Mouse (Mus musculus) liver, embryonic 12.5 days (tissue): ENCODE data around the gene Mef2b. TPM values are rescaled to one million over a fixed set of nuclear protein-coding genes. Genes with fewer than 3 reads are reported as not detected.

ENCODE experiments used
- ATAC-seq: fragments of 200-750 bp; cut with Nextera tagmentation; 2 replicates; pipeline ENCODE4 v1.8.0; 2017; ENCODE audit warnings: moderate number of reproducible peaks, mild to moderate bottlenecking, moderate library complexity
- H3K27ac ChIP-seq: fragments of 300-500 bp; sonication (generic); 2 replicates; pipeline ENCODE4 v1.5.1; 2016; ENCODE audit warnings: mild to moderate bottlenecking
- H3K27me3 ChIP-seq: fragments of 300-500 bp; sonication (generic); replicated peaks from 2 replicates; pipeline ENCODE4 v1.6.1; 2016; ENCODE audit warnings: mild to moderate bottlenecking, moderate library complexity
- H3K36me3 ChIP-seq: fragments of 300-500 bp; sonication (generic); 2 replicates; pipeline ENCODE4 v1.6.1; 2016; ENCODE audit warnings: mild to moderate bottlenecking, moderate library complexity
- H3K4me1 ChIP-seq: fragments of 300-500 bp; sonication (generic); 2 replicates; pipeline ENCODE4 v1.6.1; 2016
- H3K4me2 ChIP-seq: fragments of 300-500 bp; sonication (generic); 2 replicates; pipeline ENCODE4 v1.6.1; 2016; ENCODE audit warnings: mild to moderate bottlenecking, moderate library complexity
- H3K4me3 ChIP-seq: fragments of 300-500 bp; sonication (generic); 2 replicates; pipeline ENCODE4 v1.5.1; 2016; ENCODE audit warnings: mild to moderate bottlenecking, moderate library complexity
- H3K9ac ChIP-seq: fragments of 300-500 bp; sonication (generic); 2 replicates; pipeline ENCODE4 v1.6.1; 2016; ENCODE audit warnings: mild to moderate bottlenecking, moderate library complexity
- H3K9me3 ChIP-seq: fragments of 300-500 bp; sonication (generic); replicated peaks from 2 replicates; pipeline ENCODE4 v1.6.1; 2016; ENCODE audit warnings: mild to moderate bottlenecking, moderate library complexity
- WGBS: fragments of 180-500 bp; shearing (Covaris S2); methylation state at CpG from one replicate; pipeline ENCODE4 v1.1.7; 2016; ENCODE audit not compliant: insufficient replicate concordance; 5-methylcytosine and 5-hydroxymethylcytosine counted together
- polyA plus RNA-seq: library from polyadenylated mRNA; unstranded; fragments of >200 nt; fragmentation: Nextera tagmentation; extraction: Ambion mirVana; gene quantifications from 2 replicates; pipeline ENCODE4 v1.2.1, GENCODE M21; 2016

Gene Mef2b
- polyA plus RNA-seq, 1 experiment from 2014 or later: 0.36 TPM

- WGBS: 58% methylated on average over 4 of the region's 4 CpGs
- H3K4me1 ChIP-seq: peaks cover 48% of the 10 kb centered on the region
- peaks cover 62% of the 10 kb centered on the region for H3K36me3 ChIP-seq
- H3K27ac ChIP-seq: peak overlapping the region; percentile 85
- ATAC-seq: no peak
- H3K9ac ChIP-seq: peak overlapping the region; percentile 78
- H3K4me3 ChIP-seq: peak overlapping the region; percentile 84
- no peaks in the 10 kb centered on the region for H3K9me3 ChIP-seq
- no peaks in the 10 kb centered on the region for H3K27me3 ChIP-seq
- H3K4me2 ChIP-seq: peak overlapping the region; percentile 81
Observed at GRCm38 (mm10) chr8:70137890-70138289, 1.6 kb upstream of the Mef2b start.

GRCm38 (mm10) chr8:70139981-70140380 is 470 bp downstream of the Mef2b start:
- no peaks in the 10 kb centered on the region for H3K9me3 ChIP-seq
- peaks cover 27% of the 10 kb centered on the region for H3K4me1 ChIP-seq
- H3K27ac ChIP-seq: peak overlapping the region; percentile 93
- peak overlapping the region; percentile 84 for H3K4me3 ChIP-seq
- H3K36me3 ChIP-seq: peaks cover 62% of the 10 kb centered on the region
- ATAC-seq: no peak
- no peaks in the 10 kb centered on the region for H3K27me3 ChIP-seq
- WGBS: 9% methylated on average over 9 of the region's 9 CpGs
- H3K9ac ChIP-seq: peak overlapping the region; percentile 83
- peak overlapping the region; percentile 81 for H3K4me2 ChIP-seq

- no peak for ATAC-seq
- H3K36me3 ChIP-seq: peaks cover 44% of the 10 kb centered on the region
- H3K4me1 ChIP-seq: peaks cover 22% of the 10 kb centered on the region
- H3K4me2 ChIP-seq: no peak overlapping the region
- H3K4me3 ChIP-seq: no peak overlapping the region
- no peak overlapping the region for H3K9ac ChIP-seq
- peaks cover 15% of the 10 kb centered on the region for H3K27me3 ChIP-seq
- 67% methylated on average over 7 of the region's 7 CpGs for WGBS
- H3K27ac ChIP-seq: no peak overlapping the region
- no peaks in the 10 kb centered on the region for H3K9me3 ChIP-seq
Observed at GRCm38 (mm10) chr8:70147678-70148607, 8.4 kb downstream of the Mef2b start.

GRCm38 (mm10) chr8:70150158-70150557 is 10.6 kb downstream of the Mef2b start:
- H3K4me1 ChIP-seq: peaks cover 23% of the 10 kb centered on the region
- H3K4me3 ChIP-seq: 0 out of 2 replicates have a peak overlapping the region, but pooled peaks have one; percentile 1
- no peak overlapping the region; the same call in 1 of the 2 replicates for H3K9ac ChIP-seq
- H3K4me2 ChIP-seq: peak overlapping the region; percentile 34
- 22% methylated on average over 13 of the region's 13 CpGs for WGBS
- peaks cover 30% of the 10 kb centered on the region for H3K27me3 ChIP-seq
- H3K36me3 ChIP-seq: peaks cover 22% of the 10 kb centered on the region
- peak; percentile 36; the same call in 1 of the 2 replicates for ATAC-seq
- H3K9me3 ChIP-seq: no peaks in the 10 kb centered on the region
- H3K27ac ChIP-seq: no peak overlapping the region

- ATAC-seq: peak; percentile 94
- Histone ChIP-seq H3K4me3 (no peak overlapping the region), H3K36me3 (no peaks in the 10 kb centered on the region), H3K4me2 (peak overlapping the region; percentile 46), H3K9me3 (no peaks in the 10 kb centered on the region), H3K9ac (no peak overlapping the region), H3K27me3 (peaks cover 55% of the 10 kb centered on the region), H3K27ac (no peak overlapping the region), H3K4me1 (peaks cover 26% of the 10 kb centered on the region)
- WGBS: 15% methylated on average over 22 of the region's 22 CpGs
Observed at GRCm38 (mm10) chr8:70152537-70153257, 13.2 kb downstream of the Mef2b start.

- Histone ChIP-seq H3K36me3 (no peaks in the 10 kb centered on the region), H3K4me1 (peaks cover 28% of the 10 kb centered on the region), H3K9ac (no peak overlapping the region), H3K27ac (no peak overlapping the region), H3K9me3 (no peaks in the 10 kb centered on the region), H3K4me2 (no peak overlapping the region), H3K4me3 (no peak overlapping the region), H3K27me3 (peaks cover 65% of the 10 kb centered on the region)
- no peak for ATAC-seq
- WGBS: 89% methylated on average over 1 of the region's 1 CpGs
Observed at GRCm38 (mm10) chr8:70157240-70157800, 17.8 kb downstream of the Mef2b start.

- Histone ChIP-seq H3K27me3 (peaks cover 58% of the 10 kb centered on the region), H3K27ac (no peak overlapping the region)
- 10% methylated on average over 40 of the region's 40 CpGs for WGBS
Observed at GRCm38 (mm10) chr8:70158069-70158853, 18.8 kb downstream of the Mef2b start.

GRCm38 (mm10) chr8:70159211-70159610 is 19.7 kb downstream of the Mef2b start:
- peaks cover 63% of the 10 kb centered on the region for H3K27me3 ChIP-seq
- H3K9me3 ChIP-seq: no peaks in the 10 kb centered on the region
- no peak overlapping the region for H3K27ac ChIP-seq
- H3K4me1 ChIP-seq: peaks cover 21% of the 10 kb centered on the region
- no peaks in the 10 kb centered on the region for H3K36me3 ChIP-seq
- ATAC-seq: no peak
- peak overlapping the region; percentile 95; the same call in 1 of the 2 replicates for H3K4me2 ChIP-seq
- WGBS: 80% methylated on average over 4 of the region's 4 CpGs
- H3K9ac ChIP-seq: no peak overlapping the region; the same call in 1 of the 2 replicates
- H3K4me3 ChIP-seq: 0 out of 2 replicates have a peak overlapping the region, but pooled peaks have one; percentile 65

More at GRCm38 (mm10) chr8:70158069-70158853, 18.8 kb downstream of the Mef2b start:
- Histone ChIP-seq H3K36me3 (no peaks in the 10 kb centered on the region), H3K4me1 (peaks cover 21% of the 10 kb centered on the region), H3K9ac (peak overlapping the region; percentile 63), H3K4me3 (peak overlapping the region; percentile 65), H3K9me3 (no peaks in the 10 kb centered on the region), H3K4me2 (peak overlapping the region; percentile 95)
- ATAC-seq: peak; percentile 81

- H3K36me3 ChIP-seq: no peaks in the 10 kb centered on the region
- no peak for ATAC-seq
- no peaks in the 10 kb centered on the region for H3K9me3 ChIP-seq
- WGBS: 39% methylated on average over 13 of the region's 13 CpGs
- H3K9ac ChIP-seq: no peak overlapping the region
- no peak overlapping the region for H3K27ac ChIP-seq
- peaks cover 22% of the 10 kb centered on the region for H3K4me1 ChIP-seq
- no peak overlapping the region for H3K4me2 ChIP-seq
- peaks cover 63% of the 10 kb centered on the region for H3K27me3 ChIP-seq
- no peak overlapping the region for H3K4me3 ChIP-seq
Observed at GRCm38 (mm10) chr8:70160015-70160414, 20.5 kb downstream of the Mef2b start.

GRCm38 (mm10) chr8:70163316-70163715 is 23.8 kb downstream of the Mef2b start:
- H3K4me3 ChIP-seq: no peak overlapping the region
- H3K9ac ChIP-seq: no peak overlapping the region
- H3K9me3 ChIP-seq: no peaks in the 10 kb centered on the region
- no peak overlapping the region for H3K4me2 ChIP-seq
- no peaks in the 10 kb centered on the region for H3K36me3 ChIP-seq
- no peak overlapping the region for H3K27ac ChIP-seq
- H3K4me1 ChIP-seq: peaks cover 26% of the 10 kb centered on the region
- H3K27me3 ChIP-seq: peaks cover 60% of the 10 kb centered on the region
- ATAC-seq: no peak
- 69% methylated on average over 3 of the region's 3 CpGs for whole genome bisulfite sequencing

- Histone ChIP-seq H3K27ac (no peak overlapping the region), H3K36me3 (no peaks in the 10 kb centered on the region), H3K27me3 (peaks cover 39% of the 10 kb centered on the region), H3K4me3 (peak overlapping the region; percentile 14; the same call in 1 of the 2 replicates), H3K9ac (no peak overlapping the region), H3K4me1 (peaks cover 35% of the 10 kb centered on the region), H3K9me3 (no peaks in the 10 kb centered on the region), H3K4me2 (peak overlapping the region; percentile 57)
- ATAC-seq: peak; percentile 61
- 2% methylated on average over 21 of the region's 21 CpGs for WGBS
Observed at GRCm38 (mm10) chr8:70166504-70167110, 27.1 kb downstream of the Mef2b start.
